Mouse (Mus musculus) hindbrain, embryonic 15.5 days (tissue): Measurements from ENCODE around the gene Zbtb1. TPM values are rescaled to one million over a fixed set of nuclear protein-coding genes. Genes with fewer than 3 reads are reported as not detected.
"Not testable (repeated sequence)": the region's sequence is repeated elsewhere in the genome, so short reads cannot be mapped to it uniquely, and the experiment has no call there.

Experiments
- ATAC-seq: fragments of 200-750 bp; cut with Nextera tagmentation; 2 replicates; pipeline ENCODE4 v1.8.0; 2017; ENCODE audit warnings: low read depth, moderate number of reproducible peaks, moderate TSS enrichment; ENCODE audit not compliant: low FRiP score
- H3K27ac ChIP-seq: fragments of 300-500 bp; sonication (generic); replicated peaks from 2 replicates; pipeline ENCODE4 v1.5.1; 2015; ENCODE audit warnings: mild to moderate bottlenecking, inconsistent platforms
- H3K27me3 ChIP-seq: fragments of 300-500 bp; sonication (generic); 2 replicates; pipeline ENCODE4 v1.6.1; 2015; ENCODE audit warnings: control low read depth, inconsistent platforms
- H3K36me3 ChIP-seq: fragments of 300-500 bp; sonication (generic); 2 replicates; pipeline ENCODE4 v1.6.1; 2015; ENCODE audit warnings: control low read depth, inconsistent platforms
- H3K4me1 ChIP-seq: fragments of 300-500 bp; sonication (generic); replicated peaks from 2 replicates; pipeline ENCODE4 v1.6.1; 2015; ENCODE audit warnings: control low read depth, inconsistent platforms
- H3K4me2 ChIP-seq: fragments of 300-500 bp; sonication (generic); 2 replicates; pipeline ENCODE4 v1.6.1; 2015; ENCODE audit warnings: moderate library complexity, mild to moderate bottlenecking, inconsistent platforms
- H3K4me3 ChIP-seq: fragments of 300-500 bp; sonication (generic); 2 replicates; pipeline ENCODE4 v1.5.1; 2015; ENCODE audit warnings: mild to moderate bottlenecking, inconsistent platforms
- H3K9ac ChIP-seq: fragments of 300-500 bp; sonication (generic); 2 replicates; pipeline ENCODE4 v1.6.1; 2015; ENCODE audit warnings: inconsistent platforms
- H3K9me3 ChIP-seq: fragments of 300-500 bp; sonication (generic); 2 replicates; pipeline ENCODE4 v1.6.1; 2016; ENCODE audit warnings: control low read depth, inconsistent platforms
- WGBS: fragments of 180-500 bp; shearing (Covaris S2); methylation state at CpG from one replicate; pipeline ENCODE4 v1.1.7; 2015; 5-methylcytosine and 5-hydroxymethylcytosine counted together
- polyA plus RNA-seq: library from polyadenylated mRNA; unstranded; fragments of >200 nt; fragmentation: Nextera tagmentation; extraction: Ambion mirVana; gene quantifications from 2 replicates; pipeline ENCODE4 v1.2.1, GENCODE M21; 2015

Zbtb1 gene
- polyA plus RNA-seq, 1 experiment from 2014 or later = 3.9 TPM

DNA sequence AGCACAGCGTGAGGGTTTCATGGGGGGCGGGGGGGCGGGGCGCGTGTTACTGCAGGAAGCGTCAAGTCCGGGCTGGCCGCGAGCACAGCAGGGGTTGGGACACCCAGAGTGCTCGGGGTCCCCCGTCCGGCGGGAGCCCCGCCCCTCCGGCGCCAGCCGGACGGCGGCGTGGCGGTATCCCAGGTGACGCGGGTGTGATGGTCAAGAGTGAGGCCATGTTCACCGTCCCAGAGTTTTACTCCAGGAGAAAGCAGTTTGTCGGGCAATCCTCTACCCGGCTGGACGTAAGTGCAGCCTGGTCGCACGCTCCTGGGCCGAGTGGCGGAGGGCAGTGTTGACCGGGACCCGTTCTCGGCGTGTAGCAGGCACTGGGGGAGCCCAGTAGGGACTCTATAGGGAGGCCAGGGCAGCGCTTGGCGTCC, 47.4 kb downstream of the Zbtb1 start, which contains the start of gene Ppp1r36:
Gene Ppp1r36, plus strand, starts transcription at position 106 of the 422 bp plus-strand sequence.
- peaks cover 8% of the 10 kb centered on the region for H3K4me1 ChIP-seq
- peak within 1 kb of the TSS; percentile 36 for H3K4me3 ChIP-seq
- ATAC-seq = no peak
- peak within 1 kb of the TSS; percentile 70 for H3K4me2 ChIP-seq
- no peak within 1 kb of the TSS for H3K9ac ChIP-seq
- no peaks in the 10 kb centered on the region for H3K36me3 ChIP-seq
- WGBS = under 1% methylated on average over 37 of the region's 37 CpGs
- no peak within 1 kb of the TSS for H3K27ac ChIP-seq
- H3K27me3 ChIP-seq = peaks cover 23% of the 10 kb centered on the region
- H3K9me3 ChIP-seq = no peaks in the 10 kb centered on the region

DNA sequence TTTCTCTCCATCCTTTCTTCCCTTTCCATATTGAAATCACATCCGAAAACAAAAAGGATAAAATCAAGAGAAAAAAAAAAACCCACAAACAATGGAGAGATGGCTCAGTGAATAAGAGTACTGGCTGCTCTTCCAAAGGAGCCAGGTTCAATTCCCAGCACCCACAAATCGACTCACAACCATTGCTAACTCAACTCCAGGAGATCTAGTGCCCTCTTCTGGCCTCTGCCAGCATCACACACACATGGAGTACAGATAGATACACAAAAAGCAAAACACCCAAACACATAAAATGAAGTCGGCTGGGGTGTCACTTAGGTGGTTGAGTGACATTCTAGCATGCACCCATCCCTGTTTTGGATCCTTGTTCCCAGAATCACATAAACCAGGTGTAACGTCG, 48.3 kb downstream of the Zbtb1 start:
- no peaks in the 10 kb centered on the region for H3K36me3 ChIP-seq
- WGBS = 95% methylated on average over 5 of the region's 5 CpGs
- no peaks in the 10 kb centered on the region for H3K9me3 ChIP-seq

GRCm38 (mm10) chr12:76425256-76425655, 55.2 kb downstream of the Zbtb1 start:
- no peak overlapping the region for H3K27ac ChIP-seq
- no peak for ATAC-seq

More for the DNA sequence above, 48.3 kb downstream of the Zbtb1 start:
- no peak overlapping the region for H3K27ac ChIP-seq
- H3K4me1 ChIP-seq = peaks cover 8% of the 10 kb centered on the region
- H3K27me3 ChIP-seq = peaks cover 23% of the 10 kb centered on the region
- no peak overlapping the region for H3K9ac ChIP-seq
- H3K4me3 ChIP-seq = no peak overlapping the region
- ATAC-seq = no peak
- H3K4me2 ChIP-seq = no peak overlapping the region

GRCm38 (mm10) chr12:76427546-76427945, 57.5 kb downstream of the Zbtb1 start:
- Histone ChIP-seq H3K4me1 (no peaks in the 10 kb centered on the region), H3K4me2 (0 out of 2 replicates have a peak overlapping the region, but pooled peaks have one; percentile 17), H3K27ac (no peak overlapping the region), H3K9ac (no peak overlapping the region), H3K9me3 (no peaks in the 10 kb centered on the region), H3K36me3 (no peaks in the 10 kb centered on the region), H3K27me3 (no peaks in the 10 kb centered on the region), H3K4me3 (no peak overlapping the region)
- WGBS = 60% methylated on average over 5 of the region's 5 CpGs
- ATAC-seq = no peak

More at GRCm38 (mm10) chr12:76425256-76425655, 55.2 kb downstream of the Zbtb1 start:
- Histone ChIP-seq H3K4me2 (no peak overlapping the region), H3K27me3 (no peaks in the 10 kb centered on the region), H3K4me1 (no peaks in the 10 kb centered on the region), H3K36me3 (no peaks in the 10 kb centered on the region), H3K4me3 (no peak overlapping the region), H3K9ac (no peak overlapping the region), H3K9me3 (no peaks in the 10 kb centered on the region)
- 95% methylated on average over 3 of the region's 3 CpGs for WGBS

GRCm38 (mm10) chr12:76430879-76431406, 60.9 kb downstream of the Zbtb1 start:
- H3K36me3 ChIP-seq = no peaks in the 10 kb centered on the region
- no peak overlapping the region for H3K4me3 ChIP-seq
- H3K4me2 ChIP-seq = no peak overlapping the region
- 51% methylated on average over 5 of the region's 5 CpGs for WGBS
- ATAC-seq = no peak
- H3K9me3 ChIP-seq = no peaks in the 10 kb centered on the region
- H3K27me3 ChIP-seq = peaks cover 2% of the 10 kb centered on the region; the same call in 1 of the 2 replicates
- no peak overlapping the region for H3K9ac ChIP-seq
- no peak overlapping the region for H3K27ac ChIP-seq
- H3K4me1 ChIP-seq = peaks cover 3% of the 10 kb centered on the region

- Histone ChIP-seq H3K4me1 (peaks cover 3% of the 10 kb centered on the region), H3K27me3 (peaks cover 2% of the 10 kb centered on the region; the same call in 1 of the 2 replicates), H3K4me3 (no peak overlapping the region), H3K9ac (no peak overlapping the region), H3K9me3 (no peaks in the 10 kb centered on the region), H3K36me3 (no peaks in the 10 kb centered on the region), H3K4me2 (no peak overlapping the region), H3K27ac (no peak overlapping the region)
- ATAC-seq = no peak
- 89% methylated on average over 6 of the region's 6 CpGs for WGBS
Measured at GRCm38 (mm10) chr12:76431431-76431830, 61.4 kb downstream of the Zbtb1 start.

- Histone ChIP-seq H3K27ac (no peak overlapping the region), H3K4me2 (no peak overlapping the region), H3K9ac (no peak overlapping the region), H3K27me3 (peaks cover 2% of the 10 kb centered on the region; the same call in 1 of the 2 replicates), H3K4me1 (peaks cover 3% of the 10 kb centered on the region), H3K36me3 (no peaks in the 10 kb centered on the region), H3K9me3 (no peaks in the 10 kb centered on the region), H3K4me3 (no peak overlapping the region)
- ATAC-seq = no peak
- 42% methylated on average over 7 of the region's 7 CpGs for WGBS
Measured at GRCm38 (mm10) chr12:76434111-76434510, 64.0 kb downstream of the Zbtb1 start.

DNA sequence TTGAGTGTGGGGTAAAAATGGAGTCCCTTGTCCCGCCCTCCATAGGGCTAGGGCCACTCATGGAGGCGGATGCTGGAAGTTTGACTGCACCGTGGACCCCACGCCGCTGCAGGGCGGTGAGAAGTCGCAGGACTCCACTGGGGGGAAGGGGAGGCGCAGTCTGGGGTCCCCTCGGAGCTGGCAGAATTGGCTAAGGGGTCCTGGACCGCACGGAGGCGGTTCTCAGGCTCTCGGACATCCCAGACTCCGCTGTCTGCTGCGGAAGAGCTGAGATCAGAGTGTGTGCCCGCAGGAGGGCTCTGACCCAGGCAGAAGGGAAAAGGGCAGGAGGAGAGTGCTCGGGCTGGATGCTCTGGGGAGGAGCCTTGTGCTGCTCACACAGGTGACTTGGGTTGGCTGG, 65.0 kb downstream of the Zbtb1 start:
- no peaks in the 10 kb centered on the region for H3K36me3 ChIP-seq
- H3K4me2 ChIP-seq = peak overlapping the region; percentile 51
- H3K27me3 ChIP-seq = peaks cover 2% of the 10 kb centered on the region; the same call in 1 of the 2 replicates
- H3K4me1 ChIP-seq = peaks cover 3% of the 10 kb centered on the region
- H3K27ac ChIP-seq = no peak overlapping the region
- no peaks in the 10 kb centered on the region for H3K9me3 ChIP-seq
- 0 out of 2 replicates have a peak, but pooled peaks have one; percentile 45 for ATAC-seq
- H3K4me3 ChIP-seq = peak overlapping the region; percentile 24; the same call in 1 of the 2 replicates
- 3% methylated on average over 17 of the region's 17 CpGs for WGBS
- 0 out of 2 replicates have a peak overlapping the region, but pooled peaks have one; percentile 22 for H3K9ac ChIP-seq

GRCm38 (mm10) chr12:76435549-76435948, 65.5 kb downstream of the Zbtb1 start:
- peaks cover 3% of the 10 kb centered on the region for H3K4me1 ChIP-seq
- H3K27ac ChIP-seq = no peak overlapping the region
- H3K4me2 ChIP-seq = peak overlapping the region; percentile 51
- H3K9me3 ChIP-seq = no peaks in the 10 kb centered on the region
- H3K9ac ChIP-seq = no peak overlapping the region
- H3K36me3 ChIP-seq = no peaks in the 10 kb centered on the region
- WGBS = 44% methylated on average over 8 of the region's 8 CpGs
- H3K27me3 ChIP-seq = peaks cover 2% of the 10 kb centered on the region; the same call in 1 of the 2 replicates
- no peak for ATAC-seq
- H3K4me3 ChIP-seq = no peak overlapping the region

DNA sequence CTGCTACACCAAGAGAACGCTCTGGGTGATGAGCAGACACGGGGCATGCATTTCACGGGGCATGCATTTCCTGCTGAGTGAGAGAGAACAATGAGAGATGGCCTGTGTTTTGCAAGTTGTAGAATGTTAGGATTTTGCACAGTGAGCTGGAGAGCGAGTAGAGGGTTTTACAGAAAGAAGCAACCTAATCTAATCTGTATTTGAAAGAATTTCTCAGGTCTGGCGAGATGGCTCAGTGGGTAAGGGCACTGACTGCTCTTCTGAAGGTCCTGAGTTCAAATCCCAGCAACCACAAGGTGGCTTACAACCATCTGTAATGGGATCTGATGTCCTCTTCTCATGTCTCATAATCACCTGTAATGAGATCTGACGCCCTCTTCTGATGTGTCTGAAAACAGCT, 73.4 kb downstream of the Zbtb1 start:
- not testable (repeated sequence) for H3K4me2 ChIP-seq, H3K4me1 ChIP-seq, H3K9ac ChIP-seq, H3K4me3 ChIP-seq, H3K27ac ChIP-seq, H3K36me3 ChIP-seq, H3K9me3 ChIP-seq, ATAC-seq, H3K27me3 ChIP-seq
- WGBS = 71% methylated on average over 6 of the region's 6 CpGs

- Histone ChIP-seq H3K27me3 (no peaks in the 10 kb centered on the region), H3K9ac (no peak overlapping the region), H3K4me1 (no peaks in the 10 kb centered on the region), H3K27ac (no peak overlapping the region), H3K9me3 (no peaks in the 10 kb centered on the region), H3K36me3 (no peaks in the 10 kb centered on the region), H3K4me2 (no peak overlapping the region), H3K4me3 (no peak overlapping the region)
- WGBS = 68% methylated on average over 10 of the region's 10 CpGs
- no peak for ATAC-seq
Measured at GRCm38 (mm10) chr12:76444359-76444772, 74.3 kb downstream of the Zbtb1 start.

- H3K4me2 ChIP-seq = no peak overlapping the region
- H3K36me3 ChIP-seq = no peaks in the 10 kb centered on the region
- no peak overlapping the region for H3K9ac ChIP-seq
- H3K27me3 ChIP-seq = no peaks in the 10 kb centered on the region
- no peaks in the 10 kb centered on the region for H3K9me3 ChIP-seq
- no peak overlapping the region for H3K4me3 ChIP-seq
- no peak for ATAC-seq
- WGBS = 81% methylated on average over 6 of the region's 6 CpGs
- H3K4me1 ChIP-seq = no peaks in the 10 kb centered on the region
- no peak overlapping the region for H3K27ac ChIP-seq
Measured at GRCm38 (mm10) chr12:76444862-76445261, 74.8 kb downstream of the Zbtb1 start.

DNA sequence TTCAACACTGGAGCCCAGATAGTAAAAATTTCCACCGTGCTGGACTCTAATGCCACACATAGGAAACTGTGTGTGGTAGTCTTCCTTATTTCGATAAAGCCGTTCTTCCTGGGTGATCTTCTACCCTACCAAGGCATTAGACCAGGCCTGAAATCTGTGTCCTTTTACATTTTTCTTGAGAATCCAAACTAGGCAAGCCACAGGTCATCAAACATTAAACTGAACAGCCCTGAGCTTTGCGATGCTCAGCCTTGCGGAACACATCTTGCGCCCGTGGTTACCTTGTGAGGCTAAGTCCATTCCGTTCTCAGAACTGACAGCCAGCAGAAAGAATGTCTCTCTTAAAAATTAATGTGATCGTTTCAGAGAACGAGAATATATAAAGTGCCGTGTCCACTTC, 76.1 kb downstream of the Zbtb1 start:
- Histone ChIP-seq H3K27me3 (no peaks in the 10 kb centered on the region), H3K4me3 (no peak overlapping the region), H3K4me2 (no peak overlapping the region), H3K27ac (no peak overlapping the region), H3K4me1 (no peaks in the 10 kb centered on the region), H3K9ac (no peak overlapping the region), H3K9me3 (no peaks in the 10 kb centered on the region), H3K36me3 (no peaks in the 10 kb centered on the region)
- WGBS = 79% methylated on average over 11 of the region's 11 CpGs
- ATAC-seq = no peak
